Mouse (Mus musculus) layer of hippocampus, adult 9-11 months (tissue): Measurements from ENCODE around the gene Ifnar1.

ENCODE experiments used
- DNase-seq: peaks from one replicate; pipeline ENCODE4 v3.0.0; 2022

Ifnar1 gene

DNA sequence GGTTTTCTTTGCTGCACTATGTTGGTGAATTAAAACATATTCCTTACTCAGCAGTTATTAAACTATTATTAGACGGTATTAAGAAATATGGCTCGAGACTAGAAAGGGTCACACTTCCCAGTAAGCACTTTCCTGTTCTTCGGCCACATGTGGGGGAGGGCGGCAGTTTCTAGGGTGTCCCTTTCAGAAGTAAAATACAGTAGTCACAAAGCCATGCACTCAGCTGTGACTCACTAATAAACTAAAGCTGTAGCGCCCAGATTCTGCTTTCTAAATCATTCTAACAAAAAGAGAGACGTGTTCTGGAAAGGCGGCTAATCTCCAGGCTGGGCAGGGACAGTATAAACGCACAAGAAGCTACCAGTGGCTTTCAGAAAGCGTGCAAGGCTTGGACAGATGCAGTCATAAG is 23.3 kb upstream of the Ifnar1 start:
- DNase-seq, result no peak

DNA sequence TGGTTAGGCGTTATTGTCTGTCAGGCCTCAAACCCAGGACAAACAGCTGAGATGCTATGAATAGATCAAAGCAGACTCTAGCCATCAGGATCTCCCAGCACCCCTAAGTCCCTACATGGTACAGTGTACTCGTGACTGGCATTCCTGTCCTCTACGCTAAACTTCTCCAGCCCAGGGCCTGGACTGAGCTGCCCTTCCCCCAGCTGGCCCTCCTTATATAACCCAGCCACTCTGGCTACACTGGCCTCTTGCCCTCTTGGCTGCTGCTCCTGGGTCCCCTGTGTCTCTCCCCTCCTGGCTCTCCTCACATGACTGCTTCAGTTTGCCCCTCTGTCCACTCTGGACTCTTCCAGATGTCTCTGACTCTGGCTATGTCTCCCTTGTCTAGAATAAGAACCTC is 22.4 kb upstream of the Ifnar1 start:
- DNase-seq, result no peak

DNA sequence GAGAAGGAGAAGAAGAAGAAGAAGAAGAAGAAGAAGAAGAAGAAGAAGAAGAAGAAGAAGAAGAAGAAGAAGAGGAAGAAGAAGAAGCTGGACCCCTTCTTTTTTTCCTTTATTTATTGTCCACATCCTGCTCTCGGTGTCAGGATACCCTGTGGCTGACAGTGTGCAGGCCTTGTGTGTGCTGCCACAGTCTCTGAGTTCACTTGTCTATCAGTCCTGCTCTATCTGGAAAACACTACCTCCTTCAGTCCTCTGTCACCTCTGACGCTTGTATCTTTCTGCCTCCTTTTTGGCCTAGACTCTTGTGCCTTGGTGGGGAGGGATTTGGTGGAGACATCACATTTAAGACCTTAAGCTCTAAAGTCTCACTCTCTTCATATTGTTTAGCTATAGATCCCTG is 21.6 kb upstream of the Ifnar1 start:
- DNase-seq, result no peak

DNA sequence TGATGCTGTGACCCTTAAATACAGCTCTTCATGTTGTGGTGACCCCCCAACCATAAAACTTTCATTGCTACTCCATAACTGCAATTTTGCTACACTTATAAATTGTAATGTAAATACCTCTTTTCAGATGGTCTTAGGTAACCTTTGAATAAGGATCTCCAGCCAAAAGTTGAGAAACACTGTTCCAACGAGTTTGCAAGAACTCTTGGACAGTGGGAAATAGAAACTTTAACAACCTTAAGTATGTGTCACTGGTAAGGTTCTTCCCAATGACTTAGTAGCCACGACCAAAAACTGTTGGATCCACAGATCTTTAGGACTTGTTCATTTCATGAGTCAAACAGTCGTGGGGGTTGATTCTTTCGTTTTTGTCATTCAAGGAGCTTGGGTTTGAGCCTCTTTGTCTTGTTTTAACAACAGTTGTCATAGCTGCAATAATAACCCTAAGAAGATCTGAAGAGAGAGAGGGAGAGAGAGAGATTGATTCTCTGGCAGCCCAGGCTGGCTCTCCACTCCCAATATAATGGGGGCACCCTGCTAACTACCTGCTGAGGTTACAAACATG is 21.1 kb upstream of the Ifnar1 start:
- DNase-seq, result no peak

DNA sequence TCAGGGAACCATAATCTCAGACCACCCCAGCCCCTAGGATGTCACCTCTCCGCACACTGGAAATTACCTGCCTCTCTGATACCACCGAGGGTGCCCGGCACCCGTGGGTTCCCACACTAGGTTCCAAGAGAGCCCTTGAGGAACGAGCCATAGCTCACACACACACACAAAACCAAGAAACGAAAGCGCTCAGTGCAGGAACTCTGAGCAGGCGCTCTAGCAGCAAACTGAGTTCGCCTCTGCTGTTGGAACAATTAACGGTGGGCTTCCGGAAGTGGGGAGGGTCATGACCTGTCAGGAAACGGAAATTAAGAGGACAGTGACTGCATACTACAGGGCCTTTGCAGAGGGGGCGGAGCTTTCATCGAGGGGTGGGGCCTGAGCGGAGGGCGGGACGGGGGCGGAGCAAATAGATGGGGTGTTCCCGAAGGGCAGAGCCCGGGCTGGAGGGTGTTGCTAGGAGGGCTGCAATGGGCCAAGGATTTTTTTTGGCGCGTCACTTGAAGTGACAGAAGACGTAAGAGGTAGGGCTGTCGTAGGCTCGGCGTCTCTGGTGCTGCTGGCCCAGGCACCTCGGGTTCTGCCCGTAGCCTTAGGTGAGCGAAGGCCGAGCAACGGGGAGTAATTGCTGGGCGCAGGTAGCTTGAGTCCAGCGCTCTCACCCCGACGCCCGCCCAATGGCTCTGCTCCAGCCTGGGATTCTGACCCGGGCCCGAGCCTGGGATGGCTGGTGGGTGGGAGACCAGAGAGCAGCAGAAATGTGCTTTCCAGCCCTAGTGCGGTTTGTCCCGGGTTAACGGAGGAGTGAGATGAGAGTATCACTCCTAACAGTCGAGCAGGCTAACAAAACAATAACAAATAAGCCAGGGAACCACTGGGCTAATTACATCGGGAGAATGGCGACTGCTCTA is 20.2 kb upstream of the Ifnar1 start:
- DNase-seq, result peak; percentile 89

DNA sequence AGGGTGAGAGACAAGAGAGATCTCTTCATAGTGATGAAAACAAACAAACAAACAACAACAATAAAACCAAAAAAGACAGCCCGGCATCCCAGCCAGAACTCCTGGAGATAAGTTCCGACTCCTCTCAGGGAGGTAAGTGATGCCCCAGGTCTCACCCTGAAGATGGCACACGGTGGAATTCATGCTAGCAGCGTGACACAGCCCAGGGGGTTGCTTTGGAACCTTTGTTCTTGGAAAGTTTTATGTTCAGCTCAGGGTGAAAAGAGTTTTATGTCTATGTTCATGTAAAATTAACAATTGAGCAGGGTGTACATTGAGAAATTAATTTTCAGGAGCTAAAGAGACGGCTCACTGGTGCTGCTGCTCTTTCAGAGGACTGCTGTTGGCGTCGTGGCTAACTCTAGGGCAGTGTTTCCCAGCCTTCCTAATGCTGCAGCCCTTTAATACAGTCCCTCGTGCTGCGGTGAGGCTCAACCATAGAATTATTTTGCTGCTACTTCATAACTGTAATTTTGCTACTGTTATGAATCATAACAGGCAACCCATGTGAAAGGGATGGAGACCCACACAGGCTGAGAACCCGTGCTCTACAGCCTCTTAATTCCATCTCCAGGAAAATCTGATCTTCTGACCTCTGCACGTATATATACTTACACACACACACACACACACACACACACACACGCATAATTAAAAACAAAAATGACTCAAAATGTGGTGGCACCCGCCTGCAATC is 19.4 kb upstream of the Ifnar1 start:
- DNase-seq, result no peak

DNA sequence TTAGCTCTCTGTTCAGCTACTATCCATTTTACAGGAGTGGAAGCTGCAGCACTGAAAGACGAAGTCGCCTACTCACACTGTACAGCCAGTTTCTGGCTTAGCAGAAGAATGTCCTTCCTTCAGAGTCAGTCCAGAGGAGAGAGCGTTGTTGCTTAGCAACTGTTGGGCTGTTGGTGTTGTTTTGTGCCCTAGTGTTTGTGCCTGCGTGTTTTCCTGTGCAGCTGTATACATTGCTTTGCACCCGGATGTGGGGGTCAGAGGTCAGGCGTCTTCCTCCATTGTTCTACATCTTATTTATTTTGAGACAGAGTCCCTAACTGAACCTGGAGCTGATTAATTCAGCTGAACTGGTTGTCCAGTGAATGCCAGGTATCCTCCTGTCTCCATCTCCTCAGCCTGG is 18.5 kb upstream of the Ifnar1 start:
- no peak for DNase-seq

DNA sequence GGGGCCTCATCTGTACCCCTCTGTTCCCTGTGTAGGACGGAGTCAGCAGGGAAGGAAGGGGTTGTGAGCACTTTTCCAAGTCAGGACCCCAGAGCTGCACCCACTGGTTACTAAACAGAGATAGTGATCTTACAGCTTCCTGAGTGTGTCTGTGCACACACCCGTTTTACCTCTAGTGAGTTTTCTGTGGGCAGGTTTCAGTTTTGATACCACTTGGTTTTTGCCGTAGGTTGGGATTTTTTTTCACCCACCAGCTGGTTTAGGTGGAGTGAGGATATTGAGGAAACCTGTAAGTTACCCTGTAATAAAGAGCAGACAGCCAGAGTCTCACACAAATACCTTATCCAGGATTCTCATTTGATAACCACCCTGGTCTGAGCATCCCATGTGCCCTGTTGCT is 14.6 kb upstream of the Ifnar1 start:
- DNase-seq, result no peak

DNA sequence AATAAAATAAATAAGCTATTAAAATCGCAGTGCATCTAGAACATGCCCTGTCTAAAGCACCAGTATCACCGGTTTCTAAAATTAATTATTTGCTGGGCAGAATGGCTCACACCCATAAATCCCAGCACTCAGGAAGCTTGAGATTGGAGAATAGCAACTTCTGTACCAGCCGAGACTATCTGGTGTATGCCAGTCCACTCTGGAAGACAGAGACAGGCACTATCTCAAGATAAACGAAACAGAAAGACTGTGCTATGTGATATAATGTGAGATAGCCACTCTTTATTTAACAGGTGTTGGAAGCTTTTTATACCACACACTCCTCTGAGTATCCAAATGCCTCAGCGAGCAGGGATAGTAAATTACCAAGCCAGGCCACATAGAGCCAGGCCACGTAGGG is 13.6 kb upstream of the Ifnar1 start:
- no peak for DNase-seq

DNA sequence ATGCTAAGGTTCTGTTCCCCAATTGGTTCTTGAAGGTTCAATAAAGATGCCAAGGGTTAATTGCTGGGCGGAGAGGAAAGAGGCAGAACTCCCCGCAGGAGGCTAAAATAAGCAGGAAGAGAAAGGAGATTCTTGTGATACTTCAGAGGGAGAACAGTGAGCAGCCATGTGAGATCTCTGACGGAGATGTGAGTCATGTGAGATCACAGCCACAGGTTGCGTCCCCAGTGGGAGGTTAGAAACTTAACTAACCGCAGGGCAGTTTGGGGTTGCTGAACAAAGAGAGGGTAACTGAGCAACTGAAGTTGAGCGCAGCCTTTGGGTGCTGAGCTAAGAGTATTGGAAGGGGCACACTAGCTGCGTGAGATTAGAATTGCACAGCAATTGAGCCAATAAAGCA is 9.3 kb upstream of the Ifnar1 start:
- DNase-seq, result no peak

DNA sequence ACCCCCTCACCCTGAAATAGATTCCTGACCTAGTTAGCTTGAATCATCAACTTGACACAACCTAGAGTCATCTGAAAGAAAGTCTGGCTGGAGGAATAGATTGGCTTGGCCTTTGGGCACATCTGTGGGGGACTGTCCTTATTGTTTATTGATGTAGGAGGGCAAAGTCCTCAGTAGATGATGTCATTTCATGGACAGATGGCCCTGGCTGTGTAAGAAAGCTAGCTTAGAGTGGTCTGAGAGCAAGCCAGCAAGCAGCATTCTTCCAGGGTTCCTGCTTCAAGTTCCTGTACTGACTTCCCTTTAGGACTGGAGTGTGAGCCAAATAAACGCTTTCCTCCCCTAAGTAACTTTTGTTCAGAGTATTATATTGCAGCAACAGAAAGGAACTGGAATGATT is 7.0 kb upstream of the Ifnar1 start:
- no peak for DNase-seq

DNA sequence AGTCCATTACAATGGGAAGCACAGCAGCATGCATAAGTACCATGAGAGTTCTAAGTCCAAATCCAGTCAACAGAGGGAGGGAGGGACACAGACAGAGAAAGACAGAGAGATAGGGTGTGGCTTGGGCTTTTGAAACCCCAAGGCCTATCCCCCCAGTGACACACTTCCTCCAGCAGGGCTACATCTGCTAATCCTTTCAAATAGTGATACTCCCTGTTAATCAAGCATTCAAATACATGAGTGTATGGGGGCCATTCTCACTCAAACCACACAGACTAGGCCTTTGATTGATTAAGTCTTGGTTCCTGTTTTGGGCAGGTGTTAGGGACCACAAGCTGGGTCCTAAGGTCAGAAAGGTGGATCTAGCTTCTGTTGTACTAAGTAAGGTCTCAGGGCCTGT is 4.5 kb upstream of the Ifnar1 start:
- DNase-seq, result no peak

DNA sequence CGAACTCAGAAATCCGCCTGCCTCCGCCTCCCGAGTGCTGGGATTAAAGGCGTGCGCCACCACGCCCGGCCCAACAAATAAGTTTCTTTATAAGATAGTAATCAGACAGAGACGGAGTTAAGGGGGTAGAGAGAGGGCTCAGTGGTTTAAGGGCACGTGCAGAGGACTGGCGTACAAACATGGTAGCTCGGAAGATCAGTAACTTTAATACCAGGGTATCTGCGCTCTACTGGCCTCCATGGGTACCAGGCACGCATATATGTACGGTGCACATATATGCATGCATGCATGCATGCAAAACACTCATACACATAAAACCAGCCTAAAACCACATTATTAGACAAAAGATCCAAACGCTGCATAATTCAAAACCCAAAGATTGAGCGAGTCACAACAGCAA is 651 bp upstream of the Ifnar1 start:
- no peak for DNase-seq

DNA sequence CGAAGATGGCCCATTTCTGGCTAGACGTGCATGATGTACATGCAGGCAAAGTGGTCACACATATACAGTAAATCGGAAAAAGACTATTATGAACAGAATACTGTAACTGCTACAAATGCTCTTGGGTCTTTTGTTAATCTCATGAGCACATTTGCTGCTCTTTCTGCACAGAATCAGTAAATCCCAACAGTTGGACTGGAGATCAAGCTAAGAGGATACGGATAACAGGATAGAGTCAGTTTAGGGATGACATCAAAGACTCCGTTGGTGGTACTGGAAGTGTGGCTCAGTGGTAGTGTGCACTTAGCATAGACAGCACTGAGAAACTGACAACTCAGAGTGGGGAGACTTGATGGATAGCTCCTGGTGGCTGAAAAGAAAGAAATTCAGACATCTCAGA is 803 bp downstream of the Ifnar1 start:
- DNase-seq, result no peak

DNA sequence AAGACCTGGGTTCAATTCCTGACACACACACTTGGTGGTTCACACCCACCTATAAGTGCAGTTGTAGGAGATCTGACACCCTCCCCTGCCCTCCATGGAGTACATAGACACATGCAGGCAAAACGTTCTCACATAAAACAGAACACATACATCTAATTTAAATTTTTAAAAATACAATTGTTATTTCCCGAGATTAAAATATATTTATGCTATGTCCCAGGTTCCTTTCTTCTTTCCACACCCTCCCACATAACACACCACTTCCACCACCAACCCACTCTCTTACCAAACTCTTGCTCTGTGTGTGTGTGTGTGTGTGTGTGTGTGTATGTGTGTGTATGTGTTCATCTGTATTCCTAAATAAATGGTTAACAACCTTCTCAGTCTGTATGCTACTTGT is 3.0 kb downstream of the Ifnar1 start:
- no peak for DNase-seq

DNA sequence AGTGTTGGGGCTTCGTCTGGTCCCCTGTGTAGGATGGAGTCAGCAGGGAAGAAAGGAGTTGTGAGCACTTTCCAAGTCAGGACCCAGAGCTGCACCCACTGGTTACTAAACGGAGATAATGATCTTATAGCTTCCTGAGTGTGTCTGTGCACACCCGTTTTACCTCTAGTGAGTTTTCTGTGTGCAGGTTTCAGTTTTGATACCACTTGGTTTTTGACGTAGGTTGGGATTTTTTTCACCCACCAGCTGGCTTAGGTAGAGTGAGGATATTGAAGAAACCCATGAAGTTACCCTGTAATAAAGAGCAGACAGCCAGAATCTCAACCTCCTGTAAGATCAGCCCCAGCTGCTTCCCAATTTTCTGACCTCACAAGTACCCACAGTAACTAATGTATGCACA is 5.9 kb downstream of the Ifnar1 start:
- DNase-seq, result no peak

DNA sequence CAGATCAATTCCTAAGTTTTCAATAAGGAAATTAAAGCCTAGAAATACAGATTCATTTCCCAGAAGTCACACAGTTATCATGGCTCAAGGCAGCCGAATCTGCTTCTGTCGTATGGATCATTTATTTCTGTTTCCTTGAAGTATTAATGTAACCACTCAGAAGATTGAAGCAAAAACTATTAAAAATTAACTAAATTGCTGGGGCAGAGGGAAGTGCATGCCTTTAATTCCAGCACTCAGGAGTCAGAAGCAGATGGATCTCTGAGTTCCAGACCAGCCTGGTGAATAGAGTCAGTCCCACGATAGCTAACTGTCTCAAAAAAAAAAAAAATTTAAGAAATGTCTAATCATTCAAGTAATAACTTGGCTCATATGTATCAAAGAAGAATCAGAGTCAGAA is 6.4 kb downstream of the Ifnar1 start:
- no peak for DNase-seq

DNA sequence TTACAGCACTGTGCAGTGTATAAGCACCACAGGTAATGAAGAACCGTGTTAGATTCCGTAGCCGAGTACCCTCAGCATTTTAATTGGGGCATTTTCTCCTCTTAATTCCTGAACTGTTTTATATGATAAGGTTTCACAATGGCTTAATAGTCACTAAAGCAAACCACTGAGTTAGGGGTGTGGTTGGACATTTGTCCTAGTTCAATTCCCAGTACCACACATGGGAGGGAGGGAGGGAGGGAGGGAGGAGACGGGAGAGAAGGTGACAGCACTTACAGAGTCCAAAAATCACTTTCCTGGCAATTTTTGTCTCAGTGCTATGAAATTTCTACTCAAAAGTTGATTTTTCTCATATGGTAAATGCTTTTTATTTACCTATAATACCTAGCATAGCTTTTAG is 10.5 kb downstream of the Ifnar1 start:
- DNase-seq, result no peak

DNA sequence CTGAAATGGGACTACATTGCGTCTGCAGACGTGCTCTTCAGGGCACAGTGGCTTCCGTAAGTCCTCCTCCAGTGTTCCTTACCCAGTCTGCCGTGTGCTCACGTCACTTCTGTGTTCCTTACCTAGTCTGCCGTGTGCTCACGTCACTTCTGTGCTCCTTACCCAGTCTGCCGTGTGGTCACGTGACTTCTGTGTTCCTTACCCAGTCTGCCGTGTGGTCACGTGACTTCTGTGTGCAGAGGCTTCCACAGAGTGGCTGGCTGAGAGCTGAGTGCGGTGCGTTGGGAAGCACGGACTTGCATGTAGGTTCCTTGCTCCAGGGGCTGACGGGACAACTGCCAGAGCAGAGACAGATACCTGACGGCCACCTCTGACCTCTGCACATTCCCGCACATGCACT is 11.2 kb downstream of the Ifnar1 start:
- no peak for DNase-seq

DNA sequence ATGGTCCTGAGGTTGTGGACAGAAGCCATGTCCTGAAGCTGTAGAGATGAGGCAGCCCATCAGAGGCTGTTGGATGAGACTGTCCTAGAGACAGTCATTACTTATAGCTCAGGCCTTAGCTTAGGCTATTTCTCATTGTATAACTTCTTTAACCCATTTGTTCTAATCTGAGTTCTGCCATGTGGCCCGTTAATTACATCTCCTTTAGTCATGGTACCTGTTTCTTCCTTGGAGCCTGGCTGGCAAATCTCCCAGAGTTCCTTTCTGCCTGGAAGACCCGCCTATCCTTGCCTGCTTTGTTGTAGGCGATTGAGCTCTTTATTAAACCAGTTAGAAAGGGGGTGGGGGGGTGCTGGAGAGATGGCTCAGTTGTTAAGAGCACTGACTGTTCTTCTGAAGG is 11.7 kb downstream of the Ifnar1 start:
- no peak for DNase-seq

DNA sequence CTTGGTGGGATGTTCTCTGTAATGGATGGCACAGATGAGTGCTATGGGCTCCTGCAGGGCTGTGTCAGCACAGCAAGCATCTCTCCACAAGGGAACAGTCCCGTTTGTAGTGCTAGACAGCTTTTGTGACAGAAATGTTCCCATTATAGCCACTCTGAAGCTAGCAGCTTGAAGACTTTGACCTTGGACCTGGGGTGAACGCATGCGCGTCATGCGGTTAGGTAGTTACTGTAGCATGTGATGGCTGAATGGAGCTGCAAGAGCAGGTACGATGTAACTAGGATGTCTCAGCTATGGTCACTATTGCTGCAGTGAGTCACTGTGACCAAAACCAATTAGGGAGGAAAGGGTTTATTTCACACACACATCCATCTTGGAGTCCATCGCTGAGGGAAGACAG is 13.0 kb downstream of the Ifnar1 start:
- DNase-seq, result no peak

DNA sequence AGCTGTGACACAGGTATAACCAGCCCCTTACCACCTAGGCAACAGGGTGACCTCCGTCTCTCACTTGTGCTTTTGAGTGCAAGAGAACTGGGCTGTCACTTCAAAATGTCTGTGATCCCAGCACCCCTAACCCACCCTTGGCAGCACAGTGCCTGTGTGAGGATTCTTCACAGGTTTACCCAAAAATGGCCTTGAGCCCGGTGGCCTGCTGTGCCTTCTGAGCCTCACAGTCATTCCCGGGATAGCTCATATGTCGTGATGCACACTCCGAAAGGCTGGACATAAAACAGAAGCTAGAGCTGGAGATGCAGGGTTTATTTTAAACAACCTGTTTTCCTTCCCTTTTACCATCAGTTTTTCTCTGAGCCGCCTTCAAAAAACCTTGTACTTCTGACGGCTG is 19.7 kb downstream of the Ifnar1 start:
- no peak for DNase-seq

DNA sequence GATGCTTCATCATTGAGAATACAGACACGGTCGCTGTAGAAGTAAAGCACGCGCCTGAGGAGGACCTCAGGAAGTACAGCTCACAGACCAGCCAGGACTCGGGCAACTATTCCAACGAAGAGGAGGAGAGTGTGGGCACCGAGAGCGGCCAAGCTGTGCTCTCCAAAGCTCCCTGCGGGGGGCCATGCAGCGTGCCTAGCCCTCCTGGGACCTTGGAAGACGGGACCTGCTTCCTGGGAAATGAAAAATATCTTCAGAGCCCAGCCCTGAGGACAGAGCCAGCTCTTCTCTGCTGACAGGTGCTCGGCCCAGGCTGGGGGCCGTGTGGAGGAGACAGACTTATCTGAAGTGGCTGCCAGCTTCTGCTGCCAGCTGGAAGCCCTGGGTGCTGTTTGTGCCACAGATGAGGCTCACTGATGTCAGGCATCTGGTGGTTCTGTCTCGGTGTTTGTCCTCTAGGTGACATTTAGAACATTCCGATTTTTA is 20.1 kb downstream of the Ifnar1 start:
- DNase-seq, result peak; percentile 58

DNA sequence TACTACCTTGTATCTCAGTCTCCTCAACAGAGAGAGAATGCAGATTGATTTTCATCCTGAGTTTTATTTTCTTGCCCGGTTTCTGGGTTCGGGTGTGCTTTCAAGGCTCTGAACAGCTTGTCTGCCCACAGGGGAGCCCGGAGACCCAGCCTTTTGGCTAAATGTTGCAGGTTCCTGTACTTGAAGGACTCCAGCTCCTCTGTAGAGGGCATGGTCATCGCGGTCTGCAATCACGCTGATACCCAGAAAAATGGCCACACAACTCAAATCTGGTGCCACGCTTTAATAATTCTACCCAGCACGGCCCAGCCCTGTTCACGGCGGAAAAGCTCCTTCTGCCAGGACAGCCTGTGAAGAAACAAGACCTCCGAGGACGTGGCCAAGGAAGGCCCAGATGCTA is 21.4 kb downstream of the Ifnar1 start:
- no peak for DNase-seq
